Mouse (Mus musculus) telencephalon, adult 2 months (tissue): ENCODE measurements at regions not wholly inside any gene's neighbourhood (a gene's known extent, or its start where the extent isn't known, plus 50 kb on each side); places are given as distances from the start of the nearest gene placed in this dataset.
A peak's percentile ranks its signal among the peaks of the same experiment; 100 is the strongest.

Experiments used
- DNase-seq: peaks from one replicate; pipeline ENCODE4 v3.0.0-alpha.2; 2011; ENCODE audit warnings: low read depth, low spot score

GRCm38 (mm10) chr13:72691783-72692729 is 63.4 kb downstream of the Irx2 start:
- DNase-seq = no peak

- no peak for DNase-seq
Observed at GRCm38 (mm10) chr13:72707469-72707868, 78.8 kb downstream of the Irx2 start.

GRCm38 (mm10) chr13:72708728-72709127 is 80.1 kb downstream of the Irx2 start:
- no peak for DNase-seq

- no peak for DNase-seq
Observed at GRCm38 (mm10) chr13:72710051-72710450, 81.4 kb downstream of the Irx2 start.

GRCm38 (mm10) chr13:72711136-72711535 is 82.5 kb downstream of the Irx2 start:
- DNase-seq = no peak

GRCm38 (mm10) chr13:72711842-72712330 is 83.3 kb downstream of the Irx2 start:
- no peak for DNase-seq

- DNase-seq = no peak
Observed at GRCm38 (mm10) chr13:72714793-72715192, 86.2 kb downstream of the Irx2 start.

GRCm38 (mm10) chr13:72715959-72716680 is 87.5 kb downstream of the Irx2 start:
- DNase-seq = no peak

GRCm38 (mm10) chr13:72727126-72727525 is 98.5 kb downstream of the Irx2 start:
- no peak for DNase-seq

GRCm38 (mm10) chr13:72735916-72736315 is 107.3 kb downstream of the Irx2 start:
- DNase-seq = no peak

GRCm38 (mm10) chr13:72736992-72737391 is 108.4 kb downstream of the Irx2 start:
- no peak for DNase-seq

- no peak for DNase-seq
Observed at GRCm38 (mm10) chr13:72747187-72747586, 118.6 kb downstream of the Irx2 start.

GRCm38 (mm10) chr13:72755036-72755435 is 126.4 kb downstream of the Irx2 start:
- no peak for DNase-seq

GRCm38 (mm10) chr13:72762481-72762880 is 133.9 kb downstream of the Irx2 start:
- no peak for DNase-seq

GRCm38 (mm10) chr13:72763337-72763736 is 134.7 kb downstream of the Irx2 start:
- no peak for DNase-seq

- DNase-seq = peak; percentile 2
Observed at GRCm38 (mm10) chr13:72767306-72767705, 138.7 kb downstream of the Irx2 start.

- peak; percentile 41 for DNase-seq
Observed at GRCm38 (mm10) chr13:72769007-72769595, 140.5 kb downstream of the Irx2 start.

- no peak for DNase-seq
Observed at GRCm38 (mm10) chr13:72783026-72783726, 154.6 kb downstream of the Irx2 start.

- DNase-seq = no peak
Observed at GRCm38 (mm10) chr13:72783727-72784070, 155.1 kb downstream of the Irx2 start.

- no peak for DNase-seq
Observed at GRCm38 (mm10) chr13:72792695-72793094, 164.1 kb downstream of the Irx2 start.

GRCm38 (mm10) chr13:72800021-72800420 is 171.4 kb downstream of the Irx2 start:
- peak; percentile 28 for DNase-seq

GRCm38 (mm10) chr13:72800546-72800945 is 171.9 kb downstream of the Irx2 start:
- DNase-seq = no peak
